Mouse (Mus musculus) heart, postnatal 0 days (tissue): ENCODE results near the gene Tmem251. TPM values are rescaled to one million over a fixed set of nuclear protein-coding genes. Genes with fewer than 3 reads are reported as not detected.

Source experiments
- ATAC-seq: fragments of 200-750 bp; cut with Nextera tagmentation; 2 replicates; pipeline ENCODE4 v1.8.0; 2017; ENCODE audit warnings: low read depth, moderate number of reproducible peaks, moderate library complexity; ENCODE audit not compliant: insufficient read depth
- DNase-seq: peaks from one replicate; pipeline ENCODE4 v3.0.0-alpha.2; 2016; ENCODE audit warnings: low spot score
- H3K27ac ChIP-seq: fragments of 300-500 bp; sonication (generic); 2 replicates; pipeline ENCODE4 v1.5.1; 2014; ENCODE audit warnings: low read depth, mild to moderate bottlenecking
- H3K27me3 ChIP-seq: fragments of 300-500 bp; sonication (generic); 2 replicates; pipeline ENCODE4 v1.6.1; 2014; ENCODE audit warnings: low read length, mixed read lengths; ENCODE audit not compliant: control insufficient read depth, insufficient read depth
- H3K36me3 ChIP-seq: fragments of 300-500 bp; sonication (generic); replicated peaks from 2 replicates; pipeline ENCODE4 v1.6.1; 2014; ENCODE audit warnings: low read length, mixed read lengths; ENCODE audit not compliant: control insufficient read depth, insufficient read depth
- H3K4me1 ChIP-seq: fragments of 300-500 bp; sonication (generic); 2 replicates; pipeline ENCODE4 v1.6.1; 2014; ENCODE audit warnings: antibody characterized with exemption; ENCODE audit not compliant: control insufficient read depth, insufficient read depth
- H3K4me2 ChIP-seq: fragments of 300-500 bp; sonication (generic); 2 replicates; pipeline ENCODE4 v1.6.1; 2014; ENCODE audit warnings: low read depth, mild to moderate bottlenecking, low read length, moderate library complexity
- H3K4me3 ChIP-seq: fragments of 300-500 bp; sonication (generic); 2 replicates; pipeline ENCODE4 v1.5.1; 2014; ENCODE audit warnings: low read depth, low read length
- H3K9ac ChIP-seq: fragments of 300-500 bp; sonication (generic); replicated peaks from 2 replicates; pipeline ENCODE4 v1.6.1; 2014; ENCODE audit warnings: low read depth, low read length, mixed read lengths
- H3K9me3 ChIP-seq: fragments of 300-500 bp; sonication (generic); replicated peaks from 2 replicates; pipeline ENCODE4 v1.6.1; 2016; ENCODE audit warnings: low read length; ENCODE audit not compliant: control insufficient read depth
- CTCF ChIP-seq: IDR thresholded peaks from 2 replicates; pipeline ENCODE4 v1.5.1; 2016; ENCODE audit warnings: antibody characterized with exemption, control low read depth, low read depth
- EP300 ChIP-seq: IDR thresholded peaks from 2 replicates; pipeline ENCODE4 v1.6.1; 2016; ENCODE audit warnings: antibody characterized with exemption, low read depth
- WGBS: fragments of 180-500 bp; shearing (Covaris S2); extraction: QIAGEN DNeasy Blood & Tissue Kit; methylation state at CpG from one replicate; pipeline ENCODE4 v1.1.7; 2014; 5-methylcytosine and 5-hydroxymethylcytosine counted together
- polyA plus RNA-seq: library from polyadenylated mRNA; unstranded; fragments of >200 nt; fragmentation: Nextera tagmentation; extraction: Ambion mirVana; gene quantifications from 2 replicates; pipeline ENCODE4 v1.2.1, GENCODE M21; 2015
- total RNA-seq: library from RNA; depleted of rRNA; stranded (reverse); fragments of >200 nt; gene quantifications from 2 replicates; pipeline ENCODE4 v1.2.3, GENCODE M21; 2014; ENCODE audit warnings: low replicate concordance

Tmem251 gene
- total and polyA plus RNA-seq, 2 experiments from 2014 or later = 2.6 to 10.0 TPM

DNA sequence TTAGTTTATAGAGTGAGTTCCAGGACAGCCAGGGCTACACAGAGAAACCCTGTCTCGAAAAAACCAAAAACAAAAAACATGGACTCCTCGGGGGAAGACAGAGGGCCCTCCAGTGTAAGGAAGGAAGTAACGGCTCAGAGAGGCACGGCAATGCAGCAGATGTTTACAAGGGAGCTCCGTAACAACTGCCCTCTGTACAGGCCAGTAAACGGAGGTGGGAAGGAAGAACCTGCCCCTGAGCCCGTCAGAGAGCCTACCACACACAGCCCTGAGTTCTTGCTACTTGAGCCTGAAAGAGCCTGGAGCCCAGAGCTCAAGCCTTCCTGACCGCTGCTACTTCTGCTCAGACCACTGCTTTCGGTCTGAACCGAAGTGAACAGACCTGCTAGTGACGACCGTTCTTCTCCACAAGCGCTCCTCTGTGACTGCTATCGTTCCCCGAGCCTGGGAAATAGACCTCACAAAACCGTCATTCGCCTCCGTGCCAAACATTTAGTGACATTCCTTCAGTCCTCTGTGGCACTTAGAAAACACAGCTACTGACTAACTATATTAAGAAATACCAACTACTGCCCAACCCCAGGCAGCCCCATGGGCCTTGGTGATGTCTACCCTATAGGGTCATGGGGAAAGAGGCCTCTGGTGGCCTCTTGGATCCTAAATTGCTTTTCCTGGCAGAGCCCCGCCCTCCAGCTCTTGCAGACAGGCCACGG lies 30.3 kb upstream of the Tmem251 start:
- Histone ChIP-seq H3K4me1 (peaks cover 7% of the 10 kb centered on the region; the same call in 1 of the 2 replicates), H3K4me2 (peak overlapping the region; percentile 39), H3K4me3 (no peak overlapping the region), H3K9me3 (no peaks in the 10 kb centered on the region), H3K9ac (peak overlapping the region; percentile 45), H3K27ac (peak overlapping the region; percentile 48; the same call in 1 of the 2 replicates), H3K36me3 (no peaks in the 10 kb centered on the region), H3K27me3 (no peaks in the 10 kb centered on the region)
- 51% methylated on average over 20 of the region's 20 CpGs for WGBS
- peak; percentile 36; the same call in 1 of the 2 replicates for ATAC-seq
- no peak for DNase-seq
- no peak for TF ChIP-seq CTCF
- TF ChIP-seq EP300 = no peak

DNA sequence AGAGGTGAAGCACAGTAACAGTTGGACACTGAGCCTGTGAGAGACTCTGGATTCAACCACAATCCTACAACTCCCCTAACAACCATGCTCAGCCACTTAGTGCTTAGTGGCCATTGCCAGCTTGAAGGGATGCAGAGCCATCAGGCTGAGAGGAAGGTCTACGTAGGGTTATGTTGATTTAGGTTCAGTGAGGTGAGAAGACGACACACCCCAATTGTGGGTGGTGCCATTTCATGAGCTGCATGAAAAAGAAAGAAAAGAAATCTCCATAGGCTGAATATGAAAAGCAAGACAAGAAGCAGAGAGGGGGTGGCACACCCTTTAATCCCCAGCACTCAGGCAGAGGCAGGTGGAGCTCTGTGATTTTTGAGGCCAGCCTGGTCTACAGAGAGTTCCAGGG lies 29.4 kb upstream of the Tmem251 start:
- H3K4me3 ChIP-seq = no peak overlapping the region
- DNase-seq = no peak
- no peak overlapping the region for H3K27ac ChIP-seq
- H3K36me3 ChIP-seq = no peaks in the 10 kb centered on the region
- H3K4me2 ChIP-seq = no peak overlapping the region
- no peak overlapping the region for H3K9ac ChIP-seq
- WGBS = 81% methylated on average over 2 of the region's 2 CpGs
- TF ChIP-seq EP300 (no peak), CTCF (no peak)
- H3K9me3 ChIP-seq = no peaks in the 10 kb centered on the region
- peaks cover 7% of the 10 kb centered on the region; the same call in 1 of the 2 replicates for H3K4me1 ChIP-seq
- ATAC-seq = no peak
- H3K27me3 ChIP-seq = no peaks in the 10 kb centered on the region

DNA sequence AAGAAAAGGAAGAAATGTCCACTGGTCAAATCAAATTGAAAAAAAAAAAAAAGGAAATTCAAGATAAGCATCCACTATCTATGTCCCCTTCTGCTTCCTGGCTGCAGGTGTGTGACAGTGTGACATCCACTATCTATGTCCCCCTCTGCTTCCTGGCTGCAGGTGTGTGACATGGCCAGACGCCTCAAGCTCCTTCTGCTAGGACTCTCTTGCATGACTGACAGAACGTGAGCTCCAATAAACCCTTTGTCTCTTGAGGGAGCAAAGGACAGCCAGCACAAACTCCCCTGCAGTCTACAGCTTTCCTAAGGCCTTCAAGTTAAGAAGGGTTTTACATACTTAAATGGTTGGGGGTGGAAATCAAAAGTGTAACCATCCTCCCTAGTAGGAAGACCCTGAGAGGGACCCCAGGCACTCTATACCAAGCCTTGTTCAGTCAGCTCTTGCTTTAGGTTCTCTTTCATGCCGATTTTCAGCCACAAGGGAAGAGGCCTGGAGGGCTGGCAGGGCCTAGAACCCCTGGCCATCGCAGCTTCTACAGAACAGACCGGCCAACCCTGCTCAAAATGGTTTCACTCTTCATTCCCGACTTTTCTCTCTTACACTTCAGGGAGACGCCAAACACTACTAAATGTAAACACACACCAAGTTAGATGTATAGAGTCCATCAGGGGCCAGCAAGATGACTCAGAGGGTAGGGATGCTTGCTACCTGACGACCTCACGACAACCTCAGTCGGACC lies 28.7 kb upstream of the Tmem251 start:
- whole genome bisulfite sequencing = 79% methylated on average over 10 of the region's 10 CpGs

DNA sequence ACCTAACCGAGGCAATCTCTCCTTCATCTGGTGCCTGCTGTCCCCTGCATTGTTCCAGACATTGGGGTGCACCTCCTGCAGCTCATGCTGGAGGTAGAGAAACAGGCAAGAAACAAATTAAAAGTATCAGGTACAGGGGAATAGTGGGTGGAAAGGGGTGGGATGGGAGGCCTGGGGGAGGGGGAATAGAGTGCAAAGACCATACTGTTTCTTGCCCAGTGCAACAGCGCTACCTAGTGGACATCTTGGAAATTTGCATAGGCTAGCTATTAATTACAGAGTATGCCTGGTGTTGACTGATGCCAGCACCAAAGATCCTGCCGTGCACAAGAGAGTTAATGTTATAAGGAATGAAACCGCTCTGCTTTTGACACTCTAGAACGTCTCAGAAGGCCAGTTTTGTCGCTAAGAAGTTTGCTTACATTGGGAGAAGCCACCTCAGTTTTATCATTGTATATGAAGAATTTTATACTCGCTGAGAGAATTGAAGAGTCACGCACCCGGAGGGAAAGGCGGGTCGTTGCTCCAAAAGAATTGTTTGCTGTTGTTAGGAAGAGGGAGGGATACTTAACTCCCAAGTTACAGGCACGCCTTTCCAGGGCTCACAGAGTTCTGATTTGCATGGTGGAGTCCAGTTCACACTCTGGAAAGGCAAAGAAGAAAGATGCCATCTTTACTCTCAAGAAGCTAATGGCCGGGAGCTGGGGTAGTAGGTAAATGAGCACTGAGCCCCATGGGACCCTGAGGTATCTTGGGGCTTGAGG lies 23.8 kb upstream of the Tmem251 start:
- Histone ChIP-seq H3K4me2 (no peak overlapping the region), H3K36me3 (no peaks in the 10 kb centered on the region), H3K27ac (no peak overlapping the region), H3K9ac (no peak overlapping the region), H3K4me1 (no peaks in the 10 kb centered on the region), H3K4me3 (no peak overlapping the region), H3K9me3 (no peaks in the 10 kb centered on the region), H3K27me3 (no peaks in the 10 kb centered on the region)
- peak; percentile 84 for TF ChIP-seq CTCF
- no peak for TF ChIP-seq EP300
- WGBS = 26% methylated on average over 13 of the region's 13 CpGs
- peak; percentile 59 for DNase-seq
- ATAC-seq = peak; percentile 77; the same call in 1 of the 2 replicates

More for the DNA sequence above, 28.7 kb upstream of the Tmem251 start:
- Histone ChIP-seq H3K27ac (no peak overlapping the region), H3K9me3 (no peaks in the 10 kb centered on the region), H3K4me1 (peaks cover 7% of the 10 kb centered on the region; the same call in 1 of the 2 replicates), H3K4me3 (no peak overlapping the region), H3K27me3 (no peaks in the 10 kb centered on the region), H3K9ac (no peak overlapping the region), H3K36me3 (no peaks in the 10 kb centered on the region), H3K4me2 (no peak overlapping the region)
- ATAC-seq (no peak), DNase-seq (no peak)
- TF ChIP-seq EP300 = no peak
- TF ChIP-seq CTCF = no peak

DNA sequence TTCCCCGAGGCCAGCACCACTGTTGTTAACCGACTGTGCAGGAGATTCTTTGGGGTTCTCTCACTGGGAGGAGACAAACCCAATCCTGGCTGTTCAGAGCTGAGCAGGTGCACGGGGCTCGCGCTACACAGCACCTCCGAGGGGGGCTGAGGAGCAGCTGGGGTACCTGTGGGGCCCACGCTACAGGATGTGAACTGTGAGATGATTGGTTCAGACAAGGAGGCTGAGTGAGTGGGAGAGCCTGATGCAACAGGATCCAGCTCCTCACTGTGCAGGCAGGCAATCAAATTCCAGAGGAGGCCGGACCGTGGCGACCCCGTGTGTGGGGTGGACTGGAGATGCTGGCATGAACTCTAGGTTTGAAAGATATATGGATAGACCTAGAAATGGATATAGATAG lies 21.1 kb upstream of the Tmem251 start:
- WGBS = 68% methylated on average over 11 of the region's 11 CpGs
- H3K4me3 ChIP-seq = no peak overlapping the region
- no peaks in the 10 kb centered on the region for H3K36me3 ChIP-seq
- TF ChIP-seq CTCF (no peak), EP300 (no peak)
- DNase-seq (no peak), ATAC-seq (no peak)
- no peaks in the 10 kb centered on the region for H3K27me3 ChIP-seq
- H3K9ac ChIP-seq = no peak overlapping the region
- no peak overlapping the region for H3K27ac ChIP-seq
- no peaks in the 10 kb centered on the region for H3K9me3 ChIP-seq
- H3K4me2 ChIP-seq = no peak overlapping the region
- H3K4me1 ChIP-seq = no peaks in the 10 kb centered on the region
